Mouse (Mus musculus) kidney, adult 2 months (tissue): ENCODE results near the gene Mill2. TPM values are rescaled to one million over a fixed set of nuclear protein-coding genes. Genes with fewer than 3 reads are reported as not detected.
"Not testable (repeated sequence)": the region's sequence is repeated elsewhere in the genome, so short reads cannot be mapped to it uniquely, and the experiment has no call there.

Source experiments
- DNase-seq: peaks from one replicate; pipeline ENCODE4 v3.0.0; 2021
- H3K27ac ChIP-seq: fragments of 200-500 bp; 2 replicates; pipeline ENCODE4 v1.5.1; 2012; ENCODE audit warnings: low read depth, low read length, control low read depth, inconsistent platforms; ENCODE audit not compliant: insufficient read depth
- H3K27me3 ChIP-seq: fragments of 200-500 bp; replicated peaks from 2 replicates; pipeline ENCODE4 v1.6.1; 2012; ENCODE audit warnings: mild to moderate bottlenecking, moderate library complexity, low read length, inconsistent platforms; ENCODE audit not compliant: control insufficient read depth, insufficient read depth
- H3K36me3 ChIP-seq: fragments of 200-500 bp; 2 replicates; pipeline ENCODE4 v1.6.1; 2012; ENCODE audit warnings: mild to moderate bottlenecking, moderate library complexity, low read length, inconsistent platforms; ENCODE audit not compliant: control insufficient read depth, insufficient read depth
- H3K4me1 ChIP-seq: fragments of 200-500 bp; 2 replicates; pipeline ENCODE4 v1.6.1; 2011; ENCODE audit warnings: low read length; ENCODE audit not compliant: control insufficient read depth, insufficient read depth
- H3K4me3 ChIP-seq: fragments of 200-500 bp; 2 replicates; pipeline ENCODE4 v1.5.1; 2011; ENCODE audit warnings: mild to moderate bottlenecking, low read depth, low read length, control low read depth; ENCODE audit not compliant: insufficient read depth
- CTCF ChIP-seq: fragments of 200-500 bp; conservative IDR thresholded peaks from 2 replicates; pipeline ENCODE4 v1.5.1; 2011; ENCODE audit warnings: low read depth, mild to moderate bottlenecking, control low read depth, low read length, moderate library complexity, mixed read lengths; ENCODE audit not compliant: insufficient read depth, insufficient read length
- POLR2A ChIP-seq: fragments of 200-500 bp; IDR thresholded peaks from one replicate; pipeline ENCODE4 v1.6.1; 2011; ENCODE audit warnings: low read depth, low read length, control low read depth
- WGBS: fragments of 180-500 bp; shearing (Covaris S2); methylation state at CpG from one replicate; pipeline ENCODE4 v1.1.7; 2018; 5-methylcytosine and 5-hydroxymethylcytosine counted together
- polyA plus RNA-seq: library from polyadenylated mRNA; depleted of rRNA; stranded (reverse); fragments of >200 nt; gene quantifications from 2 replicates; pipeline ENCODE4 v1.2.3, GENCODE M21; 2012; rRNA removed

Mill2 gene
- 4.8 and 5.6 TPM in 2 replicates for polyA plus RNA-seq

GRCm38 (mm10) chr7:18839865-18840264 is at the start of gene Mill2:
Gene Mill2, plus strand, starts transcription at chr7:18839966.
- peak; percentile 40 for DNase-seq
- H3K27ac ChIP-seq: peak within 1 kb of the TSS; percentile 82
- no peaks in the 10 kb centered on the region for H3K27me3 ChIP-seq
- H3K4me3 ChIP-seq: peak within 1 kb of the TSS; percentile 55
- TF ChIP-seq POLR2A (no peak), CTCF (no peak)
- no peaks in the 10 kb centered on the region for H3K36me3 ChIP-seq
- no peaks in the 10 kb centered on the region for H3K4me1 ChIP-seq
- WGBS: 11% methylated on average over 3 of the region's 3 CpGs

DNA sequence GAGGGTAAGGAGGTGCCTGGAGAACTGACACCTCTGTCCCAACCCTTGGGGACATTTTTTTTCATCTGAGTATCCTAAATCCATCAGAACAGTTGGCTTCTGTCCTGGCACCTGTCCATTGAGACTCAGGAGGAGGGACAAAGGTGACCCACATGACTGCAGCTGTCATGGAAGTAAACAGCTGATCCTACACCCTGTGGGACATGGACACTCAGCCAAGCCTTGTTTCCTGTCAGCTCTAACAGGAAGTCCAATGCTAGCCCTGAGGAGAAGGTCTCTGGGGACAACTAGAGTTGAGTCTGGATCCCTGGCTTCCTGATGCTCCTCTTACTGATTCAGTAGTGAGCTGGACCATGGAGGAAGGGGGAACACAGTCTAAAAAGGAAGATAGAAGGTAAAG is 49.1 kb upstream of the Mill2 start:
- H3K27me3 ChIP-seq, H3K4me1 ChIP-seq, H3K4me3 ChIP-seq, DNase-seq, H3K36me3 ChIP-seq, H3K27ac ChIP-seq: not testable (repeated sequence)

GRCm38 (mm10) chr7:18798420-18798819 is 41.3 kb upstream of the Mill2 start, which contains the start of gene Psg19:
Gene Psg19, minus strand, starts transcription at chr7:18798520.
- no peak for DNase-seq
- 97% methylated on average over 1 of the region's 1 CpGs for WGBS
- TF ChIP-seq POLR2A (no peak), CTCF (no peak)

GRCm38 (mm10) chr7:18799129-18799528 is 40.6 kb upstream of the Mill2 start:
- Histone ChIP-seq H3K4me3 (no peak overlapping the region), H3K27me3 (no peaks in the 10 kb centered on the region), H3K4me1 (no peaks in the 10 kb centered on the region), H3K36me3 (no peaks in the 10 kb centered on the region), H3K27ac (no peak overlapping the region)
- 38% methylated on average over 3 of the region's 3 CpGs for WGBS
- TF ChIP-seq CTCF (0 out of 2 replicates have a peak, but pooled peaks have one; percentile 13), POLR2A (no peak)
- DNase-seq: no peak

More at GRCm38 (mm10) chr7:18798420-18798819, 41.3 kb upstream of the Mill2 start, which contains the start of gene Psg19:
- Histone ChIP-seq H3K27ac (no peak within 1 kb of the TSS), H3K4me3 (no peak within 1 kb of the TSS), H3K27me3 (no peaks in the 10 kb centered on the region), H3K4me1 (no peaks in the 10 kb centered on the region), H3K36me3 (no peaks in the 10 kb centered on the region)

DNA sequence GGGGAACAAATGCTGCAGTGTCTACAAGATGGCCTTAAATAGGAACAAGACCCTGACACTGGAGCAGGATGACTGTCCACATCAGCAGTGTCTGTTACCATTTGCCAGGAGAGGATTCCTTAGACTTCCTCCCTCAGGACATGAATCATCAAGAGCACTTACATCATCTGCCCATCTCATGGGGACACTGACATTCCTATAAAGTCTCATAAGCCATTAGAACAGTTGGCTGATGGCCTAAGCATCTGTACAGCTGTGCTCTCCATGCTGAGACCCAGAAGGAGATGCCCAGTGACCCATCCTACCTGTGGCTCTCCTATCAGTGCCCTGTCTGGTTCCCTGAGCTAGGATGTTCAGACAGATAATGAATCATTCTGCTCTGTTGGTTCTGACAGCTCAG is 36.2 kb upstream of the Mill2 start:
- no peak overlapping the region for H3K4me3 ChIP-seq
- no peaks in the 10 kb centered on the region for H3K27me3 ChIP-seq
- DNase-seq: no peak
- TF ChIP-seq CTCF: no peak
- H3K4me1 ChIP-seq: no peaks in the 10 kb centered on the region
- no peaks in the 10 kb centered on the region for H3K36me3 ChIP-seq
- H3K27ac ChIP-seq: no peak overlapping the region

- no peaks in the 10 kb centered on the region; the same call in 1 of the 2 replicates for H3K27me3 ChIP-seq
- H3K27ac ChIP-seq: no peak overlapping the region
- H3K4me1 ChIP-seq: no peaks in the 10 kb centered on the region
- no peak for TF ChIP-seq POLR2A
- no peak for TF ChIP-seq CTCF
- no peak overlapping the region for H3K4me3 ChIP-seq
- H3K36me3 ChIP-seq: no peaks in the 10 kb centered on the region
- WGBS: 86% methylated on average over 9 of the region's 9 CpGs
- DNase-seq: no peak
Measured at GRCm38 (mm10) chr7:18818301-18818700, 21.5 kb upstream of the Mill2 start.

GRCm38 (mm10) chr7:18821507-18821906 is 18.3 kb upstream of the Mill2 start, which contains the start of gene Psg17:
Gene Psg17, minus strand, starts transcription at chr7:18821607.
- TF ChIP-seq CTCF (no peak), POLR2A (no peak)
- Histone ChIP-seq H3K27me3 (no peaks in the 10 kb centered on the region), H3K27ac (no peak within 1 kb of the TSS), H3K4me3 (no peak within 1 kb of the TSS), H3K4me1 (no peaks in the 10 kb centered on the region), H3K36me3 (no peaks in the 10 kb centered on the region)
- DNase-seq: no peak
- 80% methylated on average over 3 of the region's 3 CpGs for WGBS
